Mouse (Mus musculus) left cerebral cortex, postnatal 25 days (tissue): ENCODE data around the gene Edaradd. TPM values are rescaled to one million over a fixed set of nuclear protein-coding genes. Genes with fewer than 3 reads are reported as not detected.

Source experiments
- DNase-seq, 2 experiments: peaks; one replicate each; pipeline ENCODE4 v3.0.0; 2022; ENCODE audit warnings: low spot score in 2 of 2, mixed read lengths in 1 of 2
- intact Hi-C: fragments of 180-260 bp; cut with DNase I; formaldehyde crosslinking; loops from one replicate; pipeline ENCODE4 v1.15.1; 2025
- total RNA-seq, 2 experiments: library from RNA; stranded (reverse); gene quantifications; 2 replicates each; pipeline ENCODE4 v1.2.3; 2021

Gene Edaradd
- under 1 TPM; 0.09 to 0.16 TPM for total RNA-seq

DNA sequence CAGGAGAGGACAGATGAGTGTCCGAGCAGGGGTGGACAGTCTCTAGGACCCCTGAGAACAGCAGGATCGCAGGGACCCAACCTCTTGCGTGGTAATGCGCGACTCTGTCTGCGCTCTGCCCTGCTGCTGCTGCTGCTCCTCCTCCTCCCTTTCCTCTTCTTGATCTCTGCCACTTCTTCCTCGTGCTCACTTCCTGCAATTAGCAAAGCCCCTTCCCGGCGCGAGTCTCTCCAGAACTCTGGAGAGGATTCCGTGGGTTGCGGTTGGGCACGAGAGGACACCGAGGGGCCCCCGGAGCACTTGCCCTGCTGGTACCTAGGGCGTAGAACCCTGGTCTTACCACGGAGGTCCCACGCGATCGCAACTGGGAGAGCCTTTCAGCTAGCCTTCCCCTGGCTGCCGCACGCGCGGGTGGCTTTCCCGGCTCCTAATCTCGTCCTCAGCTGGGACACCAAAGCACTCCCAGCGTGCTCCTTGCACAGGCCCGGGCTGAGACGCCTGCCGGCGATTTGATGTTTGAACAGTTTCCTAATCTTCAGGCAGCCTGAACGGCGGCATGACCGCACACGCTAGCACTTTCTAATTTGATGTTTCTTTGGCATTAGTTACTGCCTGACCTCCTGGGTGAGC lies at the start of gene Edaradd:
Gene Edaradd (minus strand): TSS at position 484 of the 630 bp plus-strand sequence.
- intact Hi-C loops: no loop called here

GRCm38 (mm10) chr13:12569741-12570140 lies 49.5 kb upstream of the Edaradd start:
- no peak for DNase-seq
- intact Hi-C loops: loop anchor here (5.0 kb wide), 1 partner anchor 107 kb away; the partner anchor contains the start of gene Lgals8

More for the DNA sequence above, at the start of gene Edaradd:
- peak; percentile 18 to 20 for DNase-seq

DNA sequence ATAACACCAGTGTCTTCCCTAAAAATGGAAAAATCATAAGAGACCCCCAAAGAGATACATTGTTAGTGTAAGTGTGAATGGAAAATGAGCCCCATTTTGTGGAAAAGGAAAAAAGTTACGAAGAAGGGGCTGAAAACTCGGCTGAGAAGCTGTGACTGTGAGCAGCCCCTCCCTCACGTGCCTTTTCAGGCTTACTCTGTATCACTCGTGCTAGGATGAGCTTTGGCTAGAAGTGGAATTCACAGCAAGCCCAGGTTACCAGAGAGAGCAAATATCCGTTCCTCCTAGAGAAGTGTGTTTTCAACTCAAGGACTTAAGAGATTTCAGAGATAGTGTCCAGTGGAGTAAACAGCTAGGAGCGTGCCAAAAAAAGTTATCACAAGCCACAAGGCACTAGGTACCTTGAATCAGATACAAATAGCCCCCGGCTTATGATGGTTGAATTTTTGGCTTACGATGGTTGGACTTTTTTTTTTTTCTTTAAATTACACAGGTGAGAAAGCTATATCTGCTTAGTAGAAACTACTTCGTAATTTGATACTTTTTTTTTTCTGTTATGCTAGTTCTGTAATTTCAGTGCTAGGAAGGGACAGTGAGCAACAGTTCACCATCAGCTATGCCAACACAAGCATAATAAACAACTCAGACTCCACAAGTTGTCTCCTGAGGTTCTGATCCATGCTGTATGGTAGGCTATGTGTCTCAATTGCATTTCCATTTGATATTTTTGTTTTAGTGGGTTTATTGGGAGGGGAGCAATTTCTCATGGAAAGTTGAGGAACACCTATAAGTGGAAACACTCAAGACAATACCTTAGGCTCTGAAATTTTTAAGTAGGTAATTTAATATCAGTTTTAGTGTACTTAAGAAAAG lies 48.6 kb upstream of the Edaradd start:
- DNase-seq: no peak
- intact Hi-C loops: loop anchor here (5.0 kb wide), 1 partner anchor 107 kb away; the partner anchor contains the start of gene Lgals8

GRCm38 (mm10) chr13:12567936-12568335 lies 47.7 kb upstream of the Edaradd start:
- intact Hi-C loops: loop anchor here (5.0 kb wide), 1 partner anchor 106 kb away; the partner anchor contains the start of gene Lgals8

GRCm38 (mm10) chr13:12565621-12566390 lies 45.6 kb upstream of the Edaradd start, which contains the start of gene Ero1lb:
Gene Ero1lb (plus strand): TSS chr13:12565874.
- intact Hi-C loops: loop anchor here (5.0 kb wide), 1 partner anchor 104 kb away; the partner anchor contains the start of gene Lgals8
- DNase-seq: peak; percentile 99 to 100

More at GRCm38 (mm10) chr13:12567936-12568335, 47.7 kb upstream of the Edaradd start:
- no peak for DNase-seq

- intact Hi-C loops: no loop called here
- DNase-seq: no peak
Observed at GRCm38 (mm10) chr13:12562256-12562655, 42.0 kb upstream of the Edaradd start.

DNA sequence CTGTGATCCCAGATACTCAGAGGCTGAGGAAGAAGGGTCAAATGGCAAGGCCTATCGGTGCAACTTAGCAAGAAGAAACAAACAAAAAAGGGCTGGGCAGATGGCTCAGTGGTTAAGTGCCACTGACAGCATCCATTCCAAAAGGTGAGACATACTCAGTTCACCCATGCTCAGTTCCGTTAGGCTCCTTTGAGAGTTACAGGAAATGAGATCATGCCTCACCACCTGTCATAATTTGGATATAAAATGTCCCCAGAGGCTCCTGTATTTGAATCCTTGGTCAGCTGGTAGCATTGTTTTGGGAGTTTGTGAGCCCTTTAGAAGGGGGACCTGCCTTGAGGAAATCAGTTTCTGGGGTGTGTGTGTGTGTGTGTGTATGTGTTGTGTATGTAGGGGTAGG lies 41.5 kb upstream of the Edaradd start:
- intact Hi-C loops: no loop called here
- DNase-seq: no peak

DNA sequence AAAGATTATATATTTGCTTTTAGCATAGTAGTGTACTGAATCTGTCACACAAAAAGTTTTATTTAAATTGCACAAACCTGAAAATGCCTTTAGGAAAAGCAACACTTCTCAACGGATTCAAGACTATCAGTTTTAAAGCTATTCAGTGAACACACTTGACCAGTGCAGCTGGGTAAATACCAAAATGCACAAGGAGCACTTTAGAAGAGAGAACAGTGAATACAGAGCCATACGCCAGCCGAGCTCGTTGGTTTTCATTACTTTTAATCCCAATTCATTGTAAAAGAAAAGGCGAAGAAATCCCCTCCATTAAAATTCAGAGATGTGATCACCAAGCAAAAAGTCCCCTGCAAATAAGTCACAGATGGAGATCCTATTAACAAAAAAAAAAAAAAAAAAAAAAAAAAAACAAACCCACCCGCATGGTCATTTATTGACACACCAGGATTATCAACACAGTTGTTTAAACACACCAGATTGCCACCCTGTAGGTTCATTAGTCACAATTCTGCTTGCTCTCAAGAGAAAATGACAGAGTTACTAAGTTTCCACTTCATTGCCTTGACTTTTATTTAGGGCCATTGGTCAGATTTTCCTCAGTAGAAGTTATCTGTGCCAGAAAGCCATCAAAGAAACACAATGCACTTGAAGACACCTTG lies 39.4 kb upstream of the Edaradd start:
- intact Hi-C loops: no loop called here
- no peak for DNase-seq

GRCm38 (mm10) chr13:12559044-12559443 lies 38.8 kb upstream of the Edaradd start:
- no peak for DNase-seq
- intact Hi-C loops: no loop called here

DNA sequence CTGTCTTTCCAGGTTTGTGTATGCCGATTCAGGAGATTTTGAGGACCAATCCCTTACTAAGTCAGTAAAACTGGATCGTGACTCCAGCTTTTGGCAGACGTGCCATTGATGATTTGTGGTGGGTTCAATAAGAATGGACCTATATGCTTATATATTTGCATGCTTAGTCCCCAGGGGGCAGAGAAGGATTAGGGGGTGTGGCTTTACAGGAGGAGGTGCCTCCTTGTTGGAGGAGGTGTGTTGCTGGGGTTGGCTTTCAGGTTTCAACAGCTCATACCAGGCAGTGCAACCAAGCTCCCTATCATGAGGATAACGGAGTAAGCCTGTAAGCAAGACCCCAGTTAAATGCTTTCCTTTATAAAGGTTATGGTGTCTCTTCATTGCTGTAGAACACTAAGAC lies 34.0 kb upstream of the Edaradd start:
- no peak for DNase-seq
- intact Hi-C loops: no loop called here

DNA sequence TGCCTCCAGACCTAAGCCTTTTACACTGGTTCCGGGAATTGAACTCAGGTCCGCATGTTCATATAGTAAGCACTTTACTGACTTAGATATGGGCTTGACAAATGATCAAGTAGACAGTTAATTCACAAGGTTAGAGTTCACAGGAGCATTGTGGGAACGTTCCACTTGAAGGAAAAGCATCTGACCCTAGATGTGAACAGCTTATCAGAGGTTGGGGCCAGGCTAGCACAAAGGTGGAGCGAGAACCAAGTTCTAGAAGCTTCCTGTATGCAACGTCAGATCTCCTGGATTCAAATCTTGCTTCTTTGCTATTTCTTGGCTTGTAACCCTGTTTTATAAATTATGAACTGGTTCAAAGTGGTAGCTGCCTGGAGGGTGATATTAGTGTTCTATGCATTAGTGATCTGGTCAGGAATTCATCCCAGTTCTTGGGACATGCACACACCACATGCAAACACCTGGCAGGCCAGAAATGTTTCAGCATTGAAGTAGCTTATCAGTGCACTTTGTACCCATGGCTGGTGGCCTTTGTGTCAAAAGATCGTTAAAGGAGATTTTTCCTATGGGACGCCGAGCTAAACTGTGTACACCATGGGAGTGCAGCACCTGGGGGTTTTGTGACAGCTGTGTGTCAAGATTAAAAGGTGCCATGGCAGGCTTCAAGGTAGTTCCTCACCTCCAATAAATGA lies 23.8 kb upstream of the Edaradd start:
- no peak for DNase-seq
- intact Hi-C loops: no loop called here

- intact Hi-C loops: no loop called here
- DNase-seq: no peak
Observed at GRCm38 (mm10) chr13:12543246-12543645, 23.0 kb upstream of the Edaradd start.

DNA sequence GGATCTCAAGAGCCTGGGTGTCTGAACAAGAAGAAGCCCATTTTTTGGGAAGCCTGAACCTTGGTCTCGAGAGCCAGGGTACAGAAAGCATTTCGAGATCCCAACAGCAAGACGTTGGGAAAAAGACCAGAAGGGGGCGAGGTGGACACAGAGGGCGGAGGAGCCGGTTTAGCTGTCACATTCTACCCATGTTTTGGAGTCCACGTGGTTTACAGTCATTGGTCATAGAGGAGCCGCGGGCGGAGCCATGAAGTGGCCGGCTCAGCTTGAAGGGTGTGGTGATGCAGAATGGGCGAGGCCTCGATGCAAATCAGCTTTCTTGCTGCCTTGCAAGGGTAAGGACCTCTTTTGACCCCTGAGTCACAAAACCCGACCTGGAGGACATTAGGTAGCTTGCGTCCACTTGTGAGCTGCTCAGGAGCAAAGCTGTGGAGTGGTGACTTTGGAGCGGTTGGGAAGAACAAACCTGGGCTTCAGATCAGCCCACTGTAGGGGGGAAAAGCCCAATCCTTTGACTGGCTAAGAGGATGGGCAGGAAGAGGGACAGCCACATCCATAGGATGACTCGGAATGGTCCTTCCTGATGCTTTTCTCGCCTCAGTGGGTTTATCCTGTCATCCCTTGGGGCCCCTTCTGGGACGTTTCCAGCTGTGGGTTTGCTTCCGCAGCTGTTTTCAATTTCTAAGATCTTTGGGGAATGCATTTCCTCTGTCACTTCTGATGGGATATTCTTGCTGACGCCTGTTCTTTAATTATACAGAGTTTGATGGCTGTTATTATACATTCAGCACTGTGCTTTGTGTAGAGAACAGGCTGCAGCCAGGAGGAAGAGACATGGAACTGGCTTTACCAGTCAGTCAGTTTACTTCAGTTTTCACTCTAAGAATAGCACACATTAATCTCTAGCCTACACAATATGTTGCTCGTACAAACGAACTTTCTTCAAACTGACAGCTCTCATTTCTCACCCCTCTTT lies 22.1 kb upstream of the Edaradd start:
- DNase-seq: peak; percentile 9 to 34
- intact Hi-C loops: no loop called here

GRCm38 (mm10) chr13:12540119-12540518 lies 19.9 kb upstream of the Edaradd start:
- no peak for DNase-seq
- intact Hi-C loops: no loop called here

- intact Hi-C loops: loop anchor here (2.0 kb wide), 1 partner anchor 67 kb away; no protein-coding TSS in a partner anchor
- peak; percentile 7 to 16 for DNase-seq
Observed at GRCm38 (mm10) chr13:12539716-12540115, 19.5 kb upstream of the Edaradd start.

- intact Hi-C loops: loop anchor here (2.0 kb wide), 1 partner anchor 65 kb away; no protein-coding TSS in a partner anchor
Observed at GRCm38 (mm10) chr13:12537971-12538370, 17.7 kb upstream of the Edaradd start.

DNA sequence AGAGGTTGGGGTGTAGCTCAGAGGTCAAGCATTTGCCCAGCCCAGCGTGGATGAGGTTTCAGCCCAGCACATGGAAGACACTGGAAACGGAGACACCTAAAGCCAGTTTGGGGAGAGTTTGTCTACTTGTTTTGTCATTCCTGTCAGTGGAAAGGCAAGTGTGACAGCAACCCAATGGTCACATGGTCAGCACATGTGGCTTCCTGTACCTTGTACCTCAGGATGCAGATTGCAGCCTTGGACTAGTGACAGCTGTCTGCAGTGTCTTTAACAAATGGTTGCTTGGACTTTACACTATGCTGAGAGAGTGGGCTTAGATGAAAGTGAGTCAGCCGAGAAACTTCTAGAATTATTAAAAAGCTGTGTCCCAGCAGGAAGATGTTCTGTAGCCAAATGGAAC lies 14.4 kb upstream of the Edaradd start:
- no peak for DNase-seq
- intact Hi-C loops: no loop called here

More at GRCm38 (mm10) chr13:12537971-12538370, 17.7 kb upstream of the Edaradd start:
- peak; percentile 35 to 37 for DNase-seq
